Mouse (Mus musculus): Measurements from ENCODE around the gene Cyp4a14. TPM values are rescaled to one million over a fixed set of nuclear protein-coding genes. Genes with fewer than 3 reads are reported as not detected.
"Not testable (repeated sequence)": the region's sequence is repeated elsewhere in the genome, so short reads cannot be mapped to it uniquely, and the experiment has no call there.

Cyp4a14 gene
- total RNA-seq (2014; rRNA removed): not detected in 2 replicates
- not detected in 2 replicates for polyA plus RNA-seq (2015; fragmentation: Nextera tagmentation; extraction: Ambion mirVana)

GRCm38 (mm10) chr4:115496001-115496400 is at the start of gene Cyp4a14:
Gene Cyp4a14 (minus strand): TSS chr4:115496142.
- no peaks in the 10 kb centered on the region for H3K4me1 ChIP-seq (ENCODE audit: insufficient read depth, low read length)
- no peak for TF ChIP-seq CTCF (IDR thresholded peaks at IDR 0.05)
- H3K27ac ChIP-seq (ENCODE audit: low read depth, low read length): no peak within 1 kb of the TSS
- H3K9me3 ChIP-seq (ENCODE audit: low read length): no peaks in the 10 kb centered on the region
- H3K9ac ChIP-seq (replicated peaks; ENCODE audit: low read length, poor library complexity, severe bottlenecking): no peak within 1 kb of the TSS
- H3K27me3 ChIP-seq (ENCODE audit: insufficient read depth, low read length): no peaks in the 10 kb centered on the region
- no peak for DNase-seq (ENCODE audit: low spot score)
- H3K4me3 ChIP-seq (ENCODE audit: low read depth, low read length): no peak within 1 kb of the TSS
- no peaks in the 10 kb centered on the region for H3K36me3 ChIP-seq (ENCODE audit: insufficient read depth, low read length)
- ATAC-seq (ENCODE audit: low FRiP score): no peak
- no peak within 1 kb of the TSS for H3K4me2 ChIP-seq (ENCODE audit: low read depth, low read length, poor library complexity, severe bottlenecking)
- 76% methylated on average over 1 of the region's 1 CpGs for WGBS

GRCm38 (mm10) chr4:115545101-115545500 is 49.2 kb upstream of the Cyp4a14 start:
- DNase-seq (ENCODE audit: low spot score) (no peak), ATAC-seq (ENCODE audit: low FRiP score) (no peak)
- no peaks in the 10 kb centered on the region for H3K27me3 ChIP-seq (ENCODE audit: insufficient read depth, low read length)
- no peak for TF ChIP-seq CTCF (IDR thresholded peaks at IDR 0.05)
- H3K27ac ChIP-seq (ENCODE audit: low read depth, low read length): no peak overlapping the region
- H3K4me2 ChIP-seq (ENCODE audit: low read depth, low read length, poor library complexity, severe bottlenecking): no peak overlapping the region
- no peaks in the 10 kb centered on the region for H3K36me3 ChIP-seq (ENCODE audit: insufficient read depth, low read length)
- H3K9ac ChIP-seq (replicated peaks; ENCODE audit: low read length, poor library complexity, severe bottlenecking): no peak overlapping the region
- 26% methylated on average over 1 of the region's 1 CpGs for WGBS
- no peak overlapping the region for H3K4me3 ChIP-seq (ENCODE audit: low read depth, low read length)
- H3K4me1 ChIP-seq (ENCODE audit: insufficient read depth, low read length): no peaks in the 10 kb centered on the region
- no peaks in the 10 kb centered on the region for H3K9me3 ChIP-seq (ENCODE audit: low read length)

- no peak overlapping the region for H3K4me2 ChIP-seq (ENCODE audit: low read depth, low read length, poor library complexity, severe bottlenecking)
- no peak for TF ChIP-seq CTCF (IDR thresholded peaks at IDR 0.05)
- DNase-seq (ENCODE audit: low spot score) (no peak), ATAC-seq (ENCODE audit: low FRiP score) (no peak)
- no peaks in the 10 kb centered on the region for H3K4me1 ChIP-seq (ENCODE audit: insufficient read depth, low read length)
- H3K27me3 ChIP-seq (ENCODE audit: insufficient read depth, low read length): no peaks in the 10 kb centered on the region
- no peak overlapping the region for H3K4me3 ChIP-seq (ENCODE audit: low read depth, low read length)
- no peak overlapping the region for H3K9ac ChIP-seq (replicated peaks; ENCODE audit: low read length, poor library complexity, severe bottlenecking)
- no peaks in the 10 kb centered on the region for H3K36me3 ChIP-seq (ENCODE audit: insufficient read depth, low read length)
- 100% methylated on average over 2 of the region's 2 CpGs for WGBS
- no peak overlapping the region for H3K27ac ChIP-seq (ENCODE audit: low read depth, low read length)
- H3K9me3 ChIP-seq (ENCODE audit: low read length): no peaks in the 10 kb centered on the region
These were observed 25.8 kb upstream of the Cyp4a14 start for GRCm38 (mm10) chr4:115521766-115522165.

- H3K4me3 ChIP-seq (ENCODE audit: low read depth, low read length): no peak overlapping the region
- 81% methylated on average over 4 of the region's 4 CpGs for WGBS
- no peak overlapping the region for H3K27ac ChIP-seq (ENCODE audit: low read depth, low read length)
- H3K4me2 ChIP-seq (ENCODE audit: low read depth, low read length, poor library complexity, severe bottlenecking): no peak overlapping the region
- DNase-seq (ENCODE audit: low spot score): no peak
- H3K36me3 ChIP-seq (ENCODE audit: insufficient read depth, low read length): no peaks in the 10 kb centered on the region
- no peak for TF ChIP-seq CTCF (IDR thresholded peaks at IDR 0.05)
- no peak overlapping the region for H3K9ac ChIP-seq (replicated peaks; ENCODE audit: low read length, poor library complexity, severe bottlenecking)
- no peaks in the 10 kb centered on the region for H3K27me3 ChIP-seq (ENCODE audit: insufficient read depth, low read length)
- ATAC-seq (ENCODE audit: low FRiP score): no peak
- no peaks in the 10 kb centered on the region for H3K4me1 ChIP-seq (ENCODE audit: insufficient read depth, low read length)
- no peaks in the 10 kb centered on the region for H3K9me3 ChIP-seq (ENCODE audit: low read length)
These were observed 23.5 kb upstream of the Cyp4a14 start for GRCm38 (mm10) chr4:115519444-115519843.

- not testable (repeated sequence) for H3K4me1 ChIP-seq (ENCODE audit: insufficient read depth, low read length); H3K9me3 ChIP-seq (ENCODE audit: low read length); DNase-seq (ENCODE audit: low spot score); H3K4me2 ChIP-seq (ENCODE audit: low read depth, low read length, poor library complexity, severe bottlenecking); H3K4me3 ChIP-seq (ENCODE audit: low read depth, low read length); ATAC-seq (ENCODE audit: low FRiP score); H3K27me3 ChIP-seq (ENCODE audit: insufficient read depth, low read length); H3K36me3 ChIP-seq (ENCODE audit: insufficient read depth, low read length); H3K27ac ChIP-seq (ENCODE audit: low read depth, low read length); H3K9ac ChIP-seq (replicated peaks; ENCODE audit: low read length, poor library complexity, severe bottlenecking)
- WGBS: 87% methylated on average over 4 of the region's 5 CpGs
These were observed 22.1 kb upstream of the Cyp4a14 start, which contains the start of gene Cyp4a10 for GRCm38 (mm10) chr4:115518000-115518399. Gene Cyp4a10 (plus strand): TSS chr4:115518264.

- not testable (repeated sequence) for H3K9me3 ChIP-seq (ENCODE audit: low read length); H3K4me2 ChIP-seq (ENCODE audit: low read depth, low read length, poor library complexity, severe bottlenecking); H3K4me3 ChIP-seq (ENCODE audit: low read depth, low read length); H3K27ac ChIP-seq (ENCODE audit: low read depth, low read length); ATAC-seq (ENCODE audit: low FRiP score); DNase-seq (ENCODE audit: low spot score); H3K36me3 ChIP-seq (ENCODE audit: insufficient read depth, low read length); H3K4me1 ChIP-seq (ENCODE audit: insufficient read depth, low read length); H3K27me3 ChIP-seq (ENCODE audit: insufficient read depth, low read length); H3K9ac ChIP-seq (replicated peaks; ENCODE audit: low read length, poor library complexity, severe bottlenecking)
These were observed 18.0 kb upstream of the Cyp4a14 start for GRCm38 (mm10) chr4:115513964-115514363.

All from midbrain, postnatal 0 days (tissue).